Mouse (Mus musculus) testis, adult 2 months (tissue): ENCODE measurements around the gene Acvr1b.

Source experiments
- CTCF ChIP-seq: fragments of 200-500 bp; IDR thresholded peaks from 2 replicates; pipeline ENCODE4 v1.5.1; 2012; ENCODE audit warnings: low read depth, mild to moderate bottlenecking, inconsistent platforms, low read length, moderate library complexity; ENCODE audit not compliant: control insufficient read depth, insufficient read depth, insufficient replicate concordance
- POLR2A ChIP-seq: fragments of 200-500 bp; IDR thresholded peaks from 2 replicates; pipeline ENCODE4 v1.6.1; 2012; ENCODE audit warnings: low read depth, mild to moderate bottlenecking, inconsistent platforms, low read length, moderate library complexity; ENCODE audit not compliant: control insufficient read depth

DNA sequence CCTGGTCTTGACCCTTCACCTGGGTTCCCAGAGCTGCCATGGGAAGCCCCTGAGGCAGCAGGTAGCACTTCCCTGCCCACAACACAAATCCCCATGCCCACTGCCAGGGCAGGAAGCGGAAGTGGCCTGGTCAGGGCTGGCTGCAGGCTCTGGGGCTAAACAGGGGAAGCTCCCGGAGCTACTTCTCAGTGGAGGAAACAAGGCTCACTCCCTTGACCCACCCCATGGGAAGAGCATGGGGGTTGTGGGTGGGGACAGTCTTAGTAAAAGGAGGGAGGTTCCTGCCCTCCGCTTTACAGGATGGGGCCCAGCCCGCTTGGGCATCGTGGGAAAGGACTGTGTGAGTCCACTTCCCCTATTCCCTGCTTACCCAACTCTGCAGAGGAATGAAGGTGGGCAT, 88.6 kb downstream of the Acvr1b start:
- no peak for TF ChIP-seq POLR2A
- TF ChIP-seq CTCF, result no peak
